ENCODE assay signal across 15 mouse cellular contexts in the genomic region with DNA sequence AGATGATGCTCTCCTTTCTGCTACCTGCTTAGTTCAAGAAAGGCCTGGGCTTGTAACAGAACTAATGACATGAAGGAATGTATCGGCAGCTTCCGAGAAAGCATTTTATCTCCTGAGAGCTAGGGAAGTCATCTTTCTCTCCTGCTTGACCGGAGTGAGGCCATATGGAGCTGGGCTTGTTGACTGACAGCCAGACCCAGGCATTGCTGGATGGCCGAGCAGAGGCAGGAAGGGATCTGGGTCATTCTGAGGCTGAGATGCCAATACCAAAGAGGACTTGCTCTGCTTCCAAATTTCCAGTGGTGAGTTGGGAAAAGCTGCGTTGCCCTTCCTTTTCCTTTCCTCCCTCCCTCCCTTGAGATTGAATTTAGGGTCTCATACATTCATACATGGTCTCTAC. TPM values are rescaled to one million over a fixed set of nuclear protein-coding genes. Genes with fewer than 3 reads are reported as not detected.
DNase-seq lines count a peak whose midpoint lies in the region.
"Had no signal": no experiment of that assay in that cellular context is flagged by ENCODE, and none has a peak within 500 bp of the region (broad histone marks: within the 10 kb centered on the region; RNA-seq: fewer than 3 reads in every experiment).

No protein-coding gene starts in this region.

- intact Hi-C loops in gastrocnemius, postnatal 36 days (cut with DNase I), result no loop called here

- DNase-seq in brain, adult 2 months (ENCODE audit: low read depth, low spot score), result peak; percentile 93
- DNase-seq in cerebellum, adult 11 months, result peak; percentile 53
- peak; percentile 56 for DNase-seq in cerebellum, adult 8-10 months
- DNase-seq in cerebellum, postnatal 14 days, result peak; percentile 71 to 74
- no peak for DNase-seq in gastrocnemius, postnatal 36 days
- DNase-seq in gastrocnemius, postnatal 10 days, result no peak
- no peak for DNase-seq in heart, adult 9 months (ENCODE audit: low spot score in 2 of 2)
- DNase-seq: adrenal gland, adult 2 months; adrenal gland, postnatal 36 days; forebrain, postnatal 0 days; gastrocnemius, adult 2 months; heart, adult 2 months; kidney, adult 8-10 months had no signal

RNA-seq across cellular contexts. Expression of a gene that starts 20.1 kb away (rescaled TPM):
- total RNA-seq in gastrocnemius, postnatal 36 days (2021), result not detected
- total RNA-seq in gastrocnemius, postnatal 10 days (2021), result under 1 TPM in 1 of 2 experiments, not detected in 1; 0.18 TPM
- total RNA-seq: gastrocnemius, adult 2 months; heart, adult 2 months; heart, postnatal 25 days had no signal

RNA-seq across cellular contexts. Expression of a gene that starts 20.7 kb away (rescaled TPM):
- under 1 TPM in 1 of 2 experiments, not detected in 1; 0.10 TPM for total RNA-seq in gastrocnemius, postnatal 36 days (2021)
- under 1 TPM; 0.07 to 0.09 TPM for total RNA-seq in gastrocnemius, postnatal 10 days (2021)
- total RNA-seq: adrenal gland, adult 2 months; adrenal gland, postnatal 36 days; forebrain, postnatal 0 days; gastrocnemius, adult 2 months; gastrocnemius, postnatal 4 days; heart, adult 2 months; heart, postnatal 25 days had no signal

RNA-seq across cellular contexts. Expression of a gene that starts 31.2 kb away (rescaled TPM):
- total RNA-seq in gastrocnemius, postnatal 36 days (2021), result under 1 TPM; 0.05 TPM
- under 1 TPM; 0.09 to 0.56 TPM for total RNA-seq in gastrocnemius, postnatal 10 days (2021)

Comparison
In these comparisons a context has a peak if more than half of its experiments do, and no peak if none do; other contexts are left out.
1. DNase-seq: peak in brain, adult 2 months (single experiment), cerebellum, adult 11 months (single experiment), cerebellum, adult 8-10 months (single experiment) and cerebellum, postnatal 14 days (2 of 2); none in gastrocnemius, postnatal 36 days (0 of 2), gastrocnemius, postnatal 10 days (single experiment) and heart, adult 9 months (0 of 2).